Mouse (Mus musculus): ENCODE measurements around the gene St8sia4.
"Not testable (repeated sequence)": the region's sequence is repeated elsewhere in the genome, so short reads cannot be mapped to it uniquely, and the experiment has no call there.

Gene St8sia4

DNA sequence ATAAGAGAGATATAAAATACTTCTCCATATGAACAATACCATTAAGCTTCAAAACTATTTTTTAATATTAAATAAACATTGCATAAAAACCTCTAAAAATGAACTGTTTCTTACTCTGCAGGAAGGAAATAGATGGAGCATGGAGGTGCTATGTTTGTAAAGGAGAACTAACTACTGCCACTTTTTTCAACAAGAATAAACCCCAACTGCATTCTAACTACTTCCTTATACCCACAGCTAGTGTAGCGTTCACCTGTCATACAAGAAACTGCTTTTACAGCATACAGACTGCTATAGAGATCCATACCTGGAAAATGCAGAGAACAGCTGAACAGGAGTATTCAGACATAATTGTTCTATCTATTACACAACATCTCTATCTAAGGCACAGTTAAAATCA is 70.5 kb downstream of the St8sia4 start:
- DNase-seq (ENCODE audit: low spot score), result no peak

DNA sequence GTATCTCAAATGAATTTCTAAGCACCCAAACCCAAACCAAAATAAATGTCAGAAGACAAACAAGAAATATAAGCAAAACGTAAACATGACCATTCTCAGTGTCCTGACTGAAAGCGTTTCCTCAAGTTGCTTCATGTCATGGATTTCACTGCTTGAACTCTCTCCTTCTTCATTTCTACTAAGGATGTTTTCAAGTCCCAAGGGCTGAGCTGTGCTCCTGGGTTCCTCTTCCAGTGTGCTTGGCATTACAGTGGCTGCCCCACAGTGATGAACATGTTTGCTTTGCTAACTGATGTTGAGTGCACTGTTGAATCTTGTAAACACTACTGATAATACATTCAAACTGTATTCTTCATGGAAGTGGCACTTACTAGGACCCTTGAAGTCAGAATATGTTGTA is 76.3 kb downstream of the St8sia4 start:
- DNase-seq (ENCODE audit: low spot score), result no peak

DNA sequence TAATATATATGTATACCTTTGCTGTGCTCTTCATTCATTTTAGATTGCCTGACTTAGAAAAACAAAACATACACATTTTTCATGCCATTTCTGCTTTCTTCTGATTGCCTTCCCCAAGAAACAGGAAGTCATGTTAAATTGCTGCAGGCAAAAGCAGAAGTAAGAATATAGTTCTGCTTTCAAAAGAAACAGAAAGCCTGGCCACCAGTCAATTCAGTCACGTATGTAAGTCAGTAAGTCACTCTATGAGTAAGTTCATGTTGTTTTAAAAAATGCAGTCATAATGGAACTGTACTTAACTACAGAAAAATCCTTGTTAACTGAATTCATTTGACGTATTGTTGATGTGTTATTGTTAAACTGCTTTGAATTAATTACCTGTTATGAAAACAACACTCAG is 77.3 kb downstream of the St8sia4 start:
- no peak for DNase-seq (ENCODE audit: low spot score)

DNA sequence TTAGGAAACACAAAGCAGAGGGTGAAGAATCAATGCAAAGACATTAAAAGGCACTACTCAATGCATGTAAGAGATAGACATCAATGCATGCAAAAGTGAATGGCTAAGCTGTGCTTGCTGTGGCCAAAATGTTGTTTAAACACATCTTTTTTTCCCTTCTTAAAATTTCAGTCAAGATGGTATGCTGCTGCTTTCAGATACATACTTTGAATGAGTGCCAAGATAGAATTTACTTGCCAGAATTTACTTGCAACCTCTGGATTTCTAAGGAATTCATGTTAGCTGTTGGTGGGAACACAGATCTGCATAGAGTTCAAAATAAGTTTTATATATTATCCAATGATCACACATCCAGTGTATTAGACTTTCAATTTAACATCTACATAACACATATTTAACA is 77.9 kb downstream of the St8sia4 start:
- no peak for DNase-seq (ENCODE audit: low spot score)

DNA sequence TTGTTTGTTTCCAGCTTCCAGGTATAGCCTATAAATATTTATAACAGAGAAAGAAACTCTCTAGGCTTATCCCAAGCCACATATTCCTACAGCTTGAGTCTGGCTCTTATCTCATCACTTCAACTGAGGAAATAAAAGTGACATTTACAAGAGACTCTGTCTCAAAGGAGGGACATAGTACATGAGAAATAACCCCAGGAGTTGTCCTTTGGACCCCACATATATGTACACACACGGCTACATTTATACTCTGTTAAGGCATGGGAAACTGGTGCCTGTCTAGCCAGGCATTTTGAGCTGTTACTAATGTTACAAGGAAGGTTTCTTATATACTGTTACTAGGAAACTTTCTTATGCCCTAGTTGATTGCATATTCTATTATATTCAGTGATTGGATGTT is 84.1 kb downstream of the St8sia4 start:
- DNase-seq (ENCODE audit: low spot score), result no peak

DNA sequence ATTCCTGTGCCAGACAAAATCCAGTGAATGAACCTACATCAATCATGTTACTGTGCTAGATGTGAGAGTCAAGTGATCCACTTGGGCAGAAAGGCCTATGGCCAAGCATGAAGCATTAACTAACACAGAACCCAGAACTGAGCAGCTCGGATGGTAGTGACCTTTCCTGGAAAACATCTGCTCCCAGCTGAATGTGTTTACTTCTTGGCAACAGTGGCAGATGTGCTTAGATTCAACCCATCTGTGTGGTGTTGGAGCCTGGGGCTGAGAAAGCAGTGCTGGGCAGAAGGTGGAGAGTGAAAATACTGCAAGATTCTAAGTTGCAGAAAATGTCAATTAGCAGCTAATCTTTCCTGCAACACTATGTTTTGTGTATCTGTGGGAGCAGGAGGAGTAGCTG is 85.1 kb downstream of the St8sia4 start:
- DNase-seq (ENCODE audit: low spot score), result no peak

DNA sequence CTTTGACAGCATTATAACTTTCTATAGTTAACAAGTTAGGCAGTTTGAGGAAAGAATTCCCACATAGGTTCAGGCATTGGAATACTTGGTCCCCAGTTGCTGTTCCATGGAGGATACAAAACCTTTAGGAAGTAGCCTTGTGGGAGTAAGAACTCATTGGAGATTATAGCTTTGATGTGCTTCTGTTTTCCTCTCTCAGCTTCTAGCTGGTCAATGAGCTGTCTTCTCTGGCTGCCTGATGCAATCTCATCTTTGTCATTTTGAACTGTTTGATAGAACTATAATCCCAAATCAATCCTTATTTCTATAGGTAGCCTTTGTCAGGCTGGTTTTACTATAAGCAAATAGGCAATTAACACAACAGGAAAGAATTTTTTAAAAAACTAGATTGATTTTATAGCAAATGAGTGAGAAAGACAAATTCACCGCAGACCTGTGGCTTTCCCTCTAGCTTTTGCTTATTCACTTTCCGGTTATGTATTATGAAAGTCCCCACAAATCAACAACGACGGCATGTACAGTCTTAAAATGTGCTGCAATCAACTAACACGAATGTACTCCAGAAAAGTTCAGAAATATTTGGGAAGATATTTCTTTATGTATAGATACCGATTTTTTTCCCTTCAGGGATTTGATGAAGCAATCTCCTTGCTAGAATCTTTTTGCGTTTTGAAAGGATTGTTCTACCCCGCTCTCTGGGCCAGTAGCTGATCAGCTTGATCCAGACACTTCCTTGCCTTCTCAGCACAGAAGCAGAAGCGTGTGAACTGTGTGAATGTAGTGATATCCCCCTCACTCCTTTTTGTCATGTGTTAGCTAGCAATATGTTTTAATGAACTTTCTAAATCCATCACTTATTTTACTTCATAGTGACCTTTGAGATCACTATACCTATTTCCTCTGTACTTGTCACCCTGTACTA is 94.5 kb downstream of the St8sia4 start:
- DNase-seq (ENCODE audit: low spot score), result no peak

DNA sequence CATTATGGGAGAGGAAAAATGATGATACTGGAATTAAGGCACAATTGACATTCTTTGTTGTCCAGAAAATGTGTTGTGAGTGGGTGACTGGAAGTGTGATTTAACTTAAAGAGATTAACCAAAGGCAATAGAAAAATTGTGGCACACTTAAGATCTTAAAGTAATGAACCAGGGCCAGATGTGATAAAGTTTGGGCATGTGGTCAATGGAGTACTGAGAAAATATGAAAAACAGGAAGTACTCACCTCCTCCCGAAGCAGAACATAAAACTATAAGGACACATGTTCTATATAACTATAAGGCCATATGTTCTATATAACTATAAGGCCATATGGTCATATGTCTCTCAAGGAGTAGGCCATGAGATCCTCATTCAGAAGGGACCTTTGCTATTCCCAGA is 96.3 kb downstream of the St8sia4 start:
- DNase-seq (ENCODE audit: low spot score), result no peak

DNA sequence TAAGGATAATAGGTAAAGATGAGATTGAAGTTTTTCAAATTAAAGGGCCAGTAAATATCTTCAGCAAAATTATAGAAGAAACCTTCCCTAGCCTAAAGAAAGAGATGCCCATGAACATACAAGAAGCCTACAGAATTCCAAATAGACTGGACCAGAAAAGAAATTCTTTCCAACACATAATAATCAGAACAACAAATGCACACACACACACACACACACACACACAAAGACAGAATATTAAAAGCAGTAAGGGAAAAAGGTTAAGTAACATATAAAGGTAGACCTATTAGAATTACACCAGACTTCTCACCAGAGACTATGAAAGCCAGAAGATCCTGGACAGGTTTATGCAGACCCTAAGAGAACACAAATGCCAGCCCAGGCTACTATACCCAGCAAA is 112.8 kb downstream of the St8sia4 start:
- not testable (repeated sequence) for DNase-seq (ENCODE audit: low spot score)

DNA sequence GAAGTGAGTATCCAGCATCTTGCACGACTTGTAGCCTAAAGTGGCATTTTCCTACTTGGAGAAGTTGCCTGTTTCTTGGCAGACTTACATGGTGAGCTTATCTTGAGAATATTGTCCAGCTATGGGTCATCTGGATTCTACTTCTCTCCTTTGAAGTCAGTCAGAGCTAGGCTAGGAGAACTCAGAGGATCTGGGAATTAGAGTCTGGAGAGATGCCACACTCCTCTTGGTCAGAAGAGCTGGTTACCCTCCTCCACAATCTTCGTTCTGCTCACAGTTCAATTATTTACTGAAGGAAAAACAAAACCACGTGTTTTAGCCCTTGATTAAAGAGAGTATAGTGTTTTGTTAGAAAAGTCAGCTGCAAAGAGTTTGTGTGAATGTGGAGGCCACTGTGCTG is 125.9 kb downstream of the St8sia4 start:
- no peak for DNase-seq (ENCODE audit: low spot score)
